Mouse (Mus musculus): ENCODE results near the gene Tm9sf1. TPM values are rescaled to one million over a fixed set of nuclear protein-coding genes. Genes with fewer than 3 reads are reported as not detected.
A peak's percentile ranks its signal among the peaks of the same experiment; 100 is the strongest.

Gene Tm9sf1
- total and polyA plus RNA-seq, 3 experiments, result 36.1 to 65.3 (median 51.3) TPM

DNA sequence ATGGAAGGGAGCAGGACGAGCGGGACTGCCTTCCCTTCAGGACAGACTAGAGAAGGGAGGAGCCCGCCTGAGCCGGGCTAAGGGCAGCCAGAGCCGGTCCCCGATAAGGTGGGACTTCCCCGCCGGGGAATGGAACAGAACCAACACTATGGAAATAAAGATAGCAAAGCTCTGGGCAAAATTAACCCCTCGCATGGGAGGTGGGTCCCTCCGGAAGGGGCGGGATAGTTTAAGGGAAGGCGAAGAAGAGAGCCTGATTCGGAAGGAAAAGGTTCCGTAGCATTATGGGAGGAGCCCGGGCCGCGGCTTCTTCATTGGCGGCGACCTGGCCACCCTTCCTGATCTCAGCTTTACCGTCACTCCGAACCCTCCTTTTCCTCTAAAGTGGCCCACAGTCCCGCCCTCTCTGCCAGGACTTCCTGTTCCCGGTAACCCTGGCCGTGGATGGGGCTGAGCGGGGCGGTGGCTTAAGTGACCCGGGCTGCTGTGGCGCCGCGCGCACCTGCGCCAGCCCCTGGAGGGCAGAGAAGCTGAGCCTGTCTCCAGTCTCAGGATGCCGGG is 52.2 kb downstream of the Tm9sf1 start, which contains the start of gene Rnf31:
TSS of gene Rnf31 (plus strand) at position 378 of the 561 bp plus-strand sequence.
- Histone ChIP-seq H3K36me3 (replicated peaks in 1 of 2; ENCODE audit: control insufficient read depth in 1 of 2, insufficient read depth in 1 of 2, low read length in 1 of 2) (peaks cover 42 to 60% of the 10 kb centered on the region in 2 experiments), H3K4me3 (replicated peaks in 1 of 3; ENCODE audit: low read depth in 2 of 3, low read length in 2 of 3, poor library complexity in 1 of 3) (peak within 1 kb of the TSS; percentile 79 to 94 (median 91)), H3K9ac (ENCODE audit: insufficient read depth, low read depth) (peak within 1 kb of the TSS; percentile 89), H3K4me2 (ENCODE audit: insufficient read depth, low read depth, poor library complexity, severe bottlenecking) (peak within 1 kb of the TSS; percentile 81), H3K9me3 (replicated peaks; ENCODE audit: low read length) (no peaks in the 10 kb centered on the region), H3K27ac (ENCODE audit: insufficient read depth, low read depth) (peak within 1 kb of the TSS; percentile 97), H3K27me3 (replicated peaks) (no peaks in the 10 kb centered on the region), H3K4me1 (ENCODE audit: control insufficient read depth in 1 of 2, insufficient read depth in 2 of 2) (peaks cover 0 to 45% of the 10 kb centered on the region in 2 experiments; a peak in 3 of 4 replicates), H3K79me2 (replicated peaks; ENCODE audit: control insufficient read depth, extremely low read depth, insufficient read depth, poor library complexity, severe bottlenecking) (peaks cover 35% of the 10 kb centered on the region)
- dilution Hi-C loops (cut with MboI; ENCODE audit: extremely low pct_ligation_motif_present, extremely low pct_unique_long_range_greater_than_20kb, low sequenced_read_pairs), result no loop called here
- in situ Hi-C loops (cut with MboI; ENCODE audit: low pct_ligation_motif_present, low pct_unique_long_range_greater_than_20kb, low sequenced_read_pairs), result no loop called here
- no peak for TF ChIP-seq JUND (conservative IDR thresholded peaks at IDR 0.05; ENCODE audit: low read depth, low read length)
- TF ChIP-seq SMC3 (IDR thresholded peaks at IDR 0.05; ENCODE audit: low read depth, low read length), result no peak
- TF ChIP-seq KAT2A (IDR thresholded peaks at IDR 0.05; ENCODE audit: insufficient replicate concordance, low read length), result no peak
- TF ChIP-seq CHD1 (IDR thresholded peaks at IDR 0.05; ENCODE audit: low read depth, low read length), result peak; percentile 64; the same call in 1 of the 2 replicates
- peak; percentile 11; the same call in 1 of the 2 replicates for TF ChIP-seq CHD2 (IDR thresholded peaks at IDR 0.05; ENCODE audit: low read length)
- TF ChIP-seq ZNF384 (IDR thresholded peaks at IDR 0.05; ENCODE audit: low read depth, low read length), result no peak
- no peak for TF ChIP-seq RAD21 (IDR thresholded peaks at IDR 0.05; ENCODE audit: low read depth, low read length)
- peak; percentile 80 for TF ChIP-seq HCFC1 (IDR thresholded peaks at IDR 0.05; ENCODE audit: low read depth, low read length)
- no peak for TF ChIP-seq TBP (conservative IDR thresholded peaks at IDR 0.05; ENCODE audit: low read depth, low read length)
- no peak for TF ChIP-seq USF1 (IDR thresholded peaks at IDR 0.05; ENCODE audit: low read depth, low read length)
- TF ChIP-seq SIN3A (IDR thresholded peaks at IDR 0.05; ENCODE audit: low read length), result peak; percentile 16
- no peak for TF ChIP-seq BHLHE40 (IDR thresholded peaks at IDR 0.05; ENCODE audit: low read depth, low read length)
- no peak; the same call in 1 of the 2 replicates for TF ChIP-seq ZMIZ1 (IDR thresholded peaks at IDR 0.05; ENCODE audit: low read depth, low read length)
- TF ChIP-seq USF2 (conservative IDR thresholded peaks at IDR 0.05; ENCODE audit: low read depth, low read length), result no peak
- no peak for TF ChIP-seq POLR2AphosphoS2 (IDR thresholded peaks at IDR 0.05; ENCODE audit: low read depth, low read length)
- TF ChIP-seq MYC (IDR thresholded peaks at IDR 0.05; ENCODE audit: low read depth, low read length), result no peak
- peak; percentile 67 for TF ChIP-seq POLR2A (IDR thresholded peaks at IDR 0.05; ENCODE audit: low read depth, low read length)
- TF ChIP-seq RCOR1 (conservative IDR thresholded peaks at IDR 0.05; ENCODE audit: low read depth, low read length), result no peak
- TF ChIP-seq ZC3H11A (IDR thresholded peaks at IDR 0.05; ENCODE audit: low read depth, low read length), result no peak
- TF ChIP-seq ELF1 (IDR thresholded peaks at IDR 0.05; ENCODE audit: low read depth, low read length), result peak; percentile 95
- no peak for TF ChIP-seq E2F4 (IDR thresholded peaks at IDR 0.05; ENCODE audit: insufficient replicate concordance, low read depth, low read length)
- 0 out of 2 replicates have a peak, but pooled peaks have one; percentile 18 for TF ChIP-seq UBTF (IDR thresholded peaks at IDR 0.05; ENCODE audit: low read depth, low read length)
- TF ChIP-seq PAX5 (IDR thresholded peaks at IDR 0.05; ENCODE audit: low read length), result no peak
- TF ChIP-seq ETS1 (conservative IDR thresholded peaks at IDR 0.05; ENCODE audit: low read depth, low read length), result no peak
- peak; percentile 68 for TF ChIP-seq NRF1 (IDR thresholded peaks at IDR 0.05; ENCODE audit: low read depth, low read length)
- no peak for TF ChIP-seq JUN (IDR thresholded peaks at IDR 0.05; ENCODE audit: insufficient read depth, low read depth, low read length)
- peak; percentile 36 for TF ChIP-seq MAX (IDR thresholded peaks at IDR 0.05; ENCODE audit: low read length)
- no peak; the same call in 1 of the 2 replicates for TF ChIP-seq MAZ (IDR thresholded peaks at IDR 0.05; ENCODE audit: low read depth, low read length)
- no peak for TF ChIP-seq MAFK (IDR thresholded peaks at IDR 0.05; ENCODE audit: insufficient replicate concordance, low read length)
- 0 out of 2 replicates have a peak, but pooled peaks have one; percentile 9 for TF ChIP-seq MEF2A (IDR thresholded peaks at IDR 0.05; ENCODE audit: borderline replicate concordance, low read depth, low read length)
- no peak for TF ChIP-seq EP300 (IDR thresholded peaks at IDR 0.05; ENCODE audit: low read length)
- no peak for TF ChIP-seq CTCF (conservative IDR thresholded peaks at IDR 0.05 in 1 of 2, IDR thresholded peaks at IDR 0.05 in 1 of 2; ENCODE audit: low read depth in 2 of 2, low read length in 2 of 2)
- TF ChIP-seq NELFE (IDR thresholded peaks at IDR 0.05; ENCODE audit: low read depth, low read length), result peak; percentile 56; the same call in 1 of the 2 replicates
- no peak for TF ChIP-seq GABPA (IDR thresholded peaks at IDR 0.05; ENCODE audit: insufficient replicate concordance, low read depth, low read length)
- TF ChIP-seq TCF12 (IDR thresholded peaks at IDR 0.05; ENCODE audit: low read depth, low read length), result peak; percentile 60; the same call in 1 of the 2 replicates
- no peak; the same call in none of the 2 replicates for TF ChIP-seq MXI1 (IDR thresholded peaks at IDR 0.05; ENCODE audit: low read depth, low read length)
- TF ChIP-seq ZKSCAN1 (IDR thresholded peaks at IDR 0.05; ENCODE audit: borderline replicate concordance, low read depth, low read length), result no peak
- 0 out of 2 replicates have a peak, but pooled peaks have one; percentile 6 for TF ChIP-seq IRF4 (IDR thresholded peaks at IDR 0.05; ENCODE audit: low read depth, low read length)
- DNase-seq (ENCODE audit: extremely low read depth), result peak; percentile 97

All from CH12.LX (cell line).